Mouse (Mus musculus) limb, embryonic 10.5 days (tissue): ENCODE results near the gene Gpt2. TPM values are rescaled to one million over a fixed set of nuclear protein-coding genes. Genes with fewer than 3 reads are reported as not detected.

Source experiments
- polyA plus RNA-seq: library from polyadenylated mRNA; unstranded; fragments of >200 nt; fragmentation: Nextera tagmentation; extraction: Ambion mirVana; gene quantifications from 2 replicates; pipeline ENCODE4 v1.2.1, GENCODE M21; 2016

Gpt2 gene
- polyA plus RNA-seq, 1 experiment from 2014 or later: 65.8 TPM

Other genes with a start within 250 kb of the Gpt2 start
- gene Orc6, start 192.9 kb upstream of the Gpt2 start, polyA plus RNA-seq: 156 and 158 TPM in 2 replicates
- gene Vps35, start 192.8 kb upstream of the Gpt2 start, polyA plus RNA-seq: 128 and 137 TPM in 2 replicates
- 0.93 TPM in 2 replicates for gene Mylk3, start 106.2 kb upstream of the Gpt2 start, polyA plus RNA-seq
- 41.4 and 44.1 TPM in 2 replicates for gene 4921524J17Rik, start 59.7 kb upstream of the Gpt2 start, polyA plus RNA-seq
- gene Dnaja2, start 62.8 kb downstream of the Gpt2 start, polyA plus RNA-seq: 193 and 220 TPM in 2 replicates
- gene Neto2, start 208.3 kb downstream of the Gpt2 start, polyA plus RNA-seq: 13.4 and 14.0 TPM in 2 replicates